Mouse (Mus musculus): Measurements from ENCODE around the gene Traf3ip2.
A peak's percentile ranks its signal among the peaks of the same experiment; 100 is the strongest.

Gene Traf3ip2

GRCm38 (mm10) chr10:39682556-39682955 is 69.8 kb downstream of the Traf3ip2 start:
- DNase-seq = no peak

GRCm38 (mm10) chr10:39683481-39683880 is 70.7 kb downstream of the Traf3ip2 start:
- DNase-seq = no peak

GRCm38 (mm10) chr10:39686811-39687210 is 74.1 kb downstream of the Traf3ip2 start:
- no peak for DNase-seq

- DNase-seq = peak; percentile 7
Measured at GRCm38 (mm10) chr10:39687851-39688250, 75.1 kb downstream of the Traf3ip2 start.

GRCm38 (mm10) chr10:39691351-39692064 is 78.8 kb downstream of the Traf3ip2 start:
- no peak for DNase-seq

GRCm38 (mm10) chr10:39692152-39692551 is 79.4 kb downstream of the Traf3ip2 start:
- no peak for DNase-seq

All from cerebellum, adult 11 months (tissue).